Mouse (Mus musculus) limb, embryonic 14.5 days (tissue): ENCODE results near the gene Usp35. TPM values are rescaled to one million over a fixed set of nuclear protein-coding genes. Genes with fewer than 3 reads are reported as not detected.

Source experiments
- ATAC-seq: fragments of 200-750 bp; cut with Nextera tagmentation; 2 replicates; pipeline ENCODE4 v1.8.0; 2017; ENCODE audit warnings: low read depth, moderate number of reproducible peaks, moderate TSS enrichment; ENCODE audit not compliant: low FRiP score
- DNase-seq: peaks from one replicate; pipeline ENCODE4 v3.0.0-alpha.2; 2015; ENCODE audit warnings: low spot score
- H3K27ac ChIP-seq: fragments of 300-500 bp; sonication (generic); replicated peaks from 2 replicates; pipeline ENCODE4 v1.5.1; 2014; ENCODE audit warnings: low read depth, mild to moderate bottlenecking, low read length, moderate library complexity, mixed read lengths
- H3K27me3 ChIP-seq: fragments of 300-500 bp; sonication (generic); 2 replicates; pipeline ENCODE4 v1.6.1; 2014; ENCODE audit warnings: low read length, mixed read lengths; ENCODE audit not compliant: control insufficient read depth, insufficient read depth
- H3K36me3 ChIP-seq: fragments of 300-500 bp; sonication (generic); 2 replicates; pipeline ENCODE4 v1.6.1; 2014; ENCODE audit warnings: mild to moderate bottlenecking, low read length, moderate library complexity, mixed read lengths; ENCODE audit not compliant: control insufficient read depth, insufficient read depth
- H3K4me1 ChIP-seq: fragments of 300-500 bp; sonication (generic); 2 replicates; pipeline ENCODE4 v1.6.1; 2014; ENCODE audit warnings: antibody characterized with exemption, low read length, mixed read lengths; ENCODE audit not compliant: control insufficient read depth, insufficient read depth
- H3K4me2 ChIP-seq: fragments of 300-500 bp; sonication (generic); replicated peaks from 2 replicates; pipeline ENCODE4 v1.6.1; 2014; ENCODE audit warnings: low read depth, mild to moderate bottlenecking, low read length, moderate library complexity; ENCODE audit not compliant: severe bottlenecking
- H3K4me3 ChIP-seq: fragments of 300-500 bp; sonication (generic); replicated peaks from 2 replicates; pipeline ENCODE4 v1.5.1; 2014; ENCODE audit warnings: low read length
- H3K9ac ChIP-seq: fragments of 300-500 bp; sonication (generic); 2 replicates; pipeline ENCODE4 v1.6.1; 2014; ENCODE audit warnings: mild to moderate bottlenecking, low read depth, low read length, moderate library complexity; ENCODE audit not compliant: severe bottlenecking
- H3K9me3 ChIP-seq: fragments of 300-500 bp; sonication (generic); 2 replicates; pipeline ENCODE4 v1.6.1; 2016; ENCODE audit warnings: low read length; ENCODE audit not compliant: control insufficient read depth
- POLR2A ChIP-seq: fragments of 200-500 bp; IDR thresholded peaks from 2 replicates; pipeline ENCODE4 v1.8.0; 2012; ENCODE audit warnings: inconsistent platforms, mild to moderate bottlenecking, moderate library complexity, borderline replicate concordance; ENCODE audit not compliant: insufficient read depth, insufficient read length; ENCODE audit errors: extremely low read depth
- WGBS: fragments of 180-500 bp; shearing (Covaris S2); extraction: QIAGEN DNeasy Blood & Tissue Kit; methylation state at CpG from one replicate; pipeline ENCODE4 v1.1.7; 2014; 5-methylcytosine and 5-hydroxymethylcytosine counted together
- polyA plus RNA-seq, 2 experiments: library from polyadenylated mRNA; depleted of rRNA in 1 of 2; stranded (reverse) in 1 of 2; unstranded in 1 of 2; fragments of >200 nt; fragmentation: Nextera tagmentation in 1 of 2; extraction: Ambion mirVana in 1 of 2; gene quantifications; 2 replicates each; pipeline versions ENCODE4 v1.2.1 to v1.2.3; 2012 to 2014

Usp35 gene
- polyA plus RNA-seq, 2 experiments = 2.5 to 8.6 TPM

- ATAC-seq (no peak), DNase-seq (no peak)
- TF ChIP-seq POLR2A = no peak
- WGBS = 92% methylated on average over 7 of the region's 7 CpGs
- H3K36me3 ChIP-seq = no peaks in the 10 kb centered on the region
- H3K27me3 ChIP-seq = no peaks in the 10 kb centered on the region
- H3K9me3 ChIP-seq = no peaks in the 10 kb centered on the region
- no peak overlapping the region for H3K9ac ChIP-seq
- H3K4me1 ChIP-seq = no peaks in the 10 kb centered on the region
- H3K27ac ChIP-seq = no peak overlapping the region
- H3K4me2 ChIP-seq = no peak overlapping the region
- H3K4me3 ChIP-seq = no peak overlapping the region
Measured at GRCm38 (mm10) chr7:97339623-97340022, 7.8 kb upstream of the Usp35 start.

DNA sequence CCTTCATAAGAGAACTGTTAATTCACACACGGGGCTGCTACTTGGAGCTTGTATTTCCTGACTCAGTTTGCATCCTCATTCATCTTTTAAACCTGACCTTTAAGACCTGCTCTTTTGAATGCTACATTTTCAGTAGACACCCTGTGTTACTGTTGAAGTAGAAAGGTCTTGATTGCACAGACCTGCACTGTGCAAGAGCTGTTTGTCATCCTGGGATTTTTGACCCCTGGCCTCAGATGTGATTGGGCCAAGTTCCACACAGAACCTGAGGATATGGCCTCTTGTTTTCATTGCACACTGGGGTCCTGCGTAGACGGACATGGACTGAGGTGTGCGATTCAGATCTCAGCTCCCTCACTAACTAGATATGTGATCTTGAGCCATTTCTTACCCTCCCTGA is 6.8 kb upstream of the Usp35 start:
- no peak for ATAC-seq
- no peak for DNase-seq

GRCm38 (mm10) chr7:97336678-97337077 is 4.9 kb upstream of the Usp35 start:
- Histone ChIP-seq H3K27me3 (no peaks in the 10 kb centered on the region), H3K9ac (no peak overlapping the region), H3K9me3 (no peaks in the 10 kb centered on the region), H3K4me3 (no peak overlapping the region), H3K36me3 (no peaks in the 10 kb centered on the region), H3K4me2 (no peak overlapping the region), H3K27ac (no peak overlapping the region), H3K4me1 (peaks cover 5% of the 10 kb centered on the region)
- TF ChIP-seq POLR2A = no peak
- no peak for ATAC-seq
- DNase-seq = no peak
- WGBS = 86% methylated on average over 1 of the region's 1 CpGs

More for the DNA sequence above, 6.8 kb upstream of the Usp35 start:
- Histone ChIP-seq H3K9me3 (no peaks in the 10 kb centered on the region), H3K4me3 (no peak overlapping the region), H3K4me2 (no peak overlapping the region), H3K4me1 (no peaks in the 10 kb centered on the region), H3K9ac (no peak overlapping the region), H3K27ac (no peak overlapping the region), H3K27me3 (no peaks in the 10 kb centered on the region), H3K36me3 (no peaks in the 10 kb centered on the region)
- no peak for TF ChIP-seq POLR2A
- 80% methylated on average over 4 of the region's 4 CpGs for WGBS

- Histone ChIP-seq H3K4me3 (no peak overlapping the region), H3K36me3 (no peaks in the 10 kb centered on the region), H3K9ac (no peak overlapping the region), H3K27ac (no peak overlapping the region), H3K4me1 (peaks cover 12% of the 10 kb centered on the region), H3K9me3 (no peaks in the 10 kb centered on the region), H3K27me3 (no peaks in the 10 kb centered on the region), H3K4me2 (no peak overlapping the region)
- DNase-seq (no peak), ATAC-seq (no peak)
- TF ChIP-seq POLR2A = no peak
- 89% methylated on average over 2 of the region's 2 CpGs for WGBS
Measured at GRCm38 (mm10) chr7:97334406-97334805, 2.6 kb upstream of the Usp35 start.

DNA sequence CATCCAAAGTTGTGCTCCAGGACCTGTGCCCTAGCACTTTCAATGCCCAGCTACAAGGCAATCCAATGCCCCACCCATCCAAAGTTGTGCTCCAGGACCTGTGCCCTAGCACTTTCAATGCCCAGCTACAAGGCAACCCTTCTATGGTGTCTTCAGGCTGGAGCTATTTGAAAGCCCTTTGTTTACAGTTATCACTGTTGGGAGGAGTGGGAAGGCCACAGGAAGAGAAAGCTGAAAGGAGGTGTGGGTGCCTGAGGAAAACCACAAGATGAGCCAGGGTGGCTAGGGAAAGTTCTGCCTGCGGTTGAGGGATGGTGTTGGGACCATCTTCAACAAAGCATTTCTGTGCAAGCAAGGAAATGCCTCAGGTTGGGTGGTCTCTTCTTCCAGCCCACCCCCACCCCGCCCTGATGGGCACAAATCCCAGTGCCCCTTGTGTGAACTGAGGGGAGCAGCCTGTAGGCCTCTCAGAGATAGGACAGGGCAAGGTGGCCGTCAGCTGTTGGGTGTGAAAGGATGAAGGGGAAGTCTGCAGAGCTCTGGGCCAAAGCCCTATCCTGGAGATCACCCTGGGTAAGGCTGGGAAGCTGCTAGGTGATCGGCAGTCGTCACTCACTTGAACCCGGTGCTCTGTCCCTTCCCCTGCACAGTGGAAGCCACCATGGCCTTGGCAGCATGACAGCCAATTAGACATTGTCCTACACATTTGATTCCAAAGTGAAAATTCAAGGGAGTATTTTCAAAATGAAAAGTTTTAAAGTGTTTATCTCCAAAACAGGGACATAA is 1.5 kb upstream of the Usp35 start:
- Histone ChIP-seq H3K27ac (no peak overlapping the region), H3K27me3 (no peaks in the 10 kb centered on the region), H3K4me2 (peak overlapping the region; percentile 73), H3K9me3 (no peaks in the 10 kb centered on the region), H3K9ac (no peak overlapping the region), H3K36me3 (no peaks in the 10 kb centered on the region), H3K4me1 (peaks cover 12% of the 10 kb centered on the region), H3K4me3 (no peak overlapping the region)
- DNase-seq (no peak), ATAC-seq (no peak)
- no peak for TF ChIP-seq POLR2A
- 93% methylated on average over 6 of the region's 6 CpGs for WGBS
